Mouse (Mus musculus) liver, postnatal 0 days (tissue): ENCODE results near the gene Gpr176. TPM values are rescaled to one million over a fixed set of nuclear protein-coding genes. Genes with fewer than 3 reads are reported as not detected.
"Not testable (repeated sequence)": the region's sequence is repeated elsewhere in the genome, so short reads cannot be mapped to it uniquely, and the experiment has no call there.

Source experiments
- ATAC-seq: fragments of 200-750 bp; cut with Nextera tagmentation; 2 replicates; pipeline ENCODE4 v1.8.0; 2017; ENCODE audit warnings: mild to moderate bottlenecking, moderate library complexity
- DNase-seq: peaks from one replicate; pipeline ENCODE4 v3.0.0-alpha.2; 2016
- H3K27ac ChIP-seq: fragments of 300-500 bp; sonication (generic); 2 replicates; pipeline ENCODE4 v1.5.1; 2014; ENCODE audit warnings: antibody characterized with exemption, moderate library complexity, mild to moderate bottlenecking, low read depth
- H3K27me3 ChIP-seq: fragments of 300-500 bp; sonication (generic); 2 replicates; pipeline ENCODE4 v1.6.1; 2014; ENCODE audit warnings: low read length, control low read depth, mixed read lengths; ENCODE audit not compliant: insufficient read depth
- H3K36me3 ChIP-seq: fragments of 300-500 bp; sonication (generic); replicated peaks from 2 replicates; pipeline ENCODE4 v1.6.1; 2014; ENCODE audit warnings: mild to moderate bottlenecking, control low read depth, low read length, moderate library complexity, mixed read lengths; ENCODE audit not compliant: insufficient read depth
- H3K4me1 ChIP-seq: fragments of 300-500 bp; sonication (generic); 2 replicates; pipeline ENCODE4 v1.6.1; 2014; ENCODE audit warnings: antibody characterized with exemption, mild to moderate bottlenecking, control low read depth; ENCODE audit not compliant: insufficient read depth
- H3K4me2 ChIP-seq: fragments of 300-500 bp; sonication (generic); 2 replicates; pipeline ENCODE4 v1.6.1; 2014; ENCODE audit warnings: low read depth, mild to moderate bottlenecking, low read length, moderate library complexity, mixed read lengths
- H3K4me3 ChIP-seq: fragments of 300-500 bp; sonication (generic); 2 replicates; pipeline ENCODE4 v1.5.1; 2014; ENCODE audit warnings: low read depth, low read length
- H3K9ac ChIP-seq: fragments of 300-500 bp; sonication (generic); replicated peaks from 2 replicates; pipeline ENCODE4 v1.6.1; 2014; ENCODE audit warnings: mild to moderate bottlenecking, moderate library complexity
- H3K9me3 ChIP-seq: fragments of 300-500 bp; sonication (generic); 2 replicates; pipeline ENCODE4 v1.6.1; 2016; ENCODE audit warnings: mild to moderate bottlenecking, control low read depth, low read length, mixed read lengths
- CTCF ChIP-seq: sonication (generic); IDR thresholded peaks from 2 replicates; pipeline ENCODE4 v1.5.1; 2016; ENCODE audit warnings: antibody characterized with exemption, low read depth
- EP300 ChIP-seq: IDR thresholded peaks from 2 replicates; pipeline ENCODE4 v1.6.1; 2016; ENCODE audit warnings: antibody characterized with exemption, low read depth, mild to moderate bottlenecking
- WGBS: fragments of 180-500 bp; shearing (Covaris S2); extraction: QIAGEN DNeasy Blood & Tissue Kit; methylation state at CpG from one replicate; pipeline ENCODE4 v1.1.7; 2014; ENCODE audit not compliant: insufficient replicate concordance; 5-methylcytosine and 5-hydroxymethylcytosine counted together
- polyA plus RNA-seq: library from polyadenylated mRNA; unstranded; fragments of >200 nt; fragmentation: Nextera tagmentation; extraction: Ambion mirVana; gene quantifications from 2 replicates; pipeline ENCODE4 v1.2.1, GENCODE M21; 2015

Gpr176 gene
- polyA plus RNA-seq, 1 experiment from 2014 or later: 0.05 TPM

GRCm38 (mm10) chr2:118301041-118301545 lies 72.1 kb downstream of the Gpr176 start:
- Histone ChIP-seq H3K36me3 (no peaks in the 10 kb centered on the region), H3K27me3 (no peaks in the 10 kb centered on the region), H3K4me2 (no peak overlapping the region), H3K4me3 (no peak overlapping the region), H3K9me3 (no peaks in the 10 kb centered on the region), H3K9ac (no peak overlapping the region), H3K4me1 (peaks cover 4% of the 10 kb centered on the region; the same call in 1 of the 2 replicates), H3K27ac (no peak overlapping the region)
- ATAC-seq (no peak), DNase-seq (no peak)
- TF ChIP-seq CTCF (no peak), EP300 (no peak)
- 73% methylated on average over 8 of the region's 8 CpGs for WGBS

GRCm38 (mm10) chr2:118299981-118300380 lies 73.2 kb downstream of the Gpr176 start:
- no peak overlapping the region for H3K27ac ChIP-seq
- no peak for TF ChIP-seq CTCF
- no peak for TF ChIP-seq EP300
- H3K4me3 ChIP-seq: no peak overlapping the region
- no peaks in the 10 kb centered on the region for H3K9me3 ChIP-seq
- H3K9ac ChIP-seq: no peak overlapping the region
- H3K27me3 ChIP-seq: no peaks in the 10 kb centered on the region
- H3K36me3 ChIP-seq: no peaks in the 10 kb centered on the region
- DNase-seq: no peak
- no peak overlapping the region for H3K4me2 ChIP-seq
- H3K4me1 ChIP-seq: peaks cover 4% of the 10 kb centered on the region; the same call in 1 of the 2 replicates
- ATAC-seq: no peak
- WGBS: 85% methylated on average over 2 of the region's 2 CpGs

- H3K36me3 ChIP-seq: no peaks in the 10 kb centered on the region
- no peak overlapping the region for H3K9ac ChIP-seq
- H3K4me2 ChIP-seq: no peak overlapping the region
- 81% methylated on average over 4 of the region's 4 CpGs for WGBS
- H3K9me3 ChIP-seq: no peaks in the 10 kb centered on the region
- no peak for ATAC-seq
- no peak for DNase-seq
- no peaks in the 10 kb centered on the region for H3K27me3 ChIP-seq
- no peaks in the 10 kb centered on the region for H3K4me1 ChIP-seq
- no peak overlapping the region for H3K27ac ChIP-seq
- no peak overlapping the region for H3K4me3 ChIP-seq
- no peak for TF ChIP-seq EP300
- no peak for TF ChIP-seq CTCF
These were observed 74.6 kb downstream of the Gpr176 start for GRCm38 (mm10) chr2:118298601-118299000.

- 58% methylated on average over 2 of the region's 2 CpGs for WGBS
- no peaks in the 10 kb centered on the region for H3K9me3 ChIP-seq
- no peak overlapping the region for H3K9ac ChIP-seq
- no peak for TF ChIP-seq CTCF
- TF ChIP-seq EP300: no peak
- H3K36me3 ChIP-seq: no peaks in the 10 kb centered on the region
- H3K4me1 ChIP-seq: no peaks in the 10 kb centered on the region
- no peak overlapping the region for H3K4me3 ChIP-seq
- no peaks in the 10 kb centered on the region for H3K27me3 ChIP-seq
- no peak overlapping the region for H3K4me2 ChIP-seq
- no peak for DNase-seq
- no peak for ATAC-seq
- H3K27ac ChIP-seq: no peak overlapping the region
These were observed 75.3 kb downstream of the Gpr176 start for GRCm38 (mm10) chr2:118297966-118298365.

GRCm38 (mm10) chr2:118295505-118295904 lies 77.7 kb downstream of the Gpr176 start:
- no peak for DNase-seq
- Histone ChIP-seq H3K4me1 (no peaks in the 10 kb centered on the region), H3K4me2 (no peak overlapping the region), H3K9ac (no peak overlapping the region), H3K36me3 (no peaks in the 10 kb centered on the region), H3K9me3 (no peaks in the 10 kb centered on the region), H3K27me3 (no peaks in the 10 kb centered on the region), H3K27ac (no peak overlapping the region), H3K4me3 (no peak overlapping the region)
- ATAC-seq: no peak
- TF ChIP-seq CTCF (no peak), EP300 (no peak)
- WGBS: 61% methylated on average over 7 of the region's 7 CpGs

GRCm38 (mm10) chr2:118293583-118293982 lies 79.6 kb downstream of the Gpr176 start:
- ATAC-seq (no peak), DNase-seq (no peak)
- no peak for TF ChIP-seq CTCF
- no peak for TF ChIP-seq EP300
- H3K27me3 ChIP-seq: no peaks in the 10 kb centered on the region
- no peaks in the 10 kb centered on the region for H3K4me1 ChIP-seq
- 81% methylated on average over 5 of the region's 5 CpGs for WGBS
- no peak overlapping the region for H3K4me3 ChIP-seq
- H3K9me3 ChIP-seq: no peaks in the 10 kb centered on the region
- H3K4me2 ChIP-seq: no peak overlapping the region
- H3K36me3 ChIP-seq: no peaks in the 10 kb centered on the region
- H3K27ac ChIP-seq: no peak overlapping the region
- H3K9ac ChIP-seq: no peak overlapping the region

- H3K4me1 ChIP-seq, H3K4me2 ChIP-seq, ATAC-seq, H3K9ac ChIP-seq, H3K27ac ChIP-seq, H3K36me3 ChIP-seq, DNase-seq, H3K9me3 ChIP-seq, H3K4me3 ChIP-seq, H3K27me3 ChIP-seq: not testable (repeated sequence)
- 73% methylated on average over 7 of the region's 7 CpGs for WGBS
These were observed 84.2 kb downstream of the Gpr176 start for GRCm38 (mm10) chr2:118289066-118289460.
